Mouse (Mus musculus): ENCODE results near the gene Pds5b.
A peak's percentile ranks its signal among the peaks of the same experiment; 100 is the strongest.
"Not testable (repeated sequence)": the region's sequence is repeated elsewhere in the genome, so short reads cannot be mapped to it uniquely, and the experiment has no call there.

Gene Pds5b

DNA sequence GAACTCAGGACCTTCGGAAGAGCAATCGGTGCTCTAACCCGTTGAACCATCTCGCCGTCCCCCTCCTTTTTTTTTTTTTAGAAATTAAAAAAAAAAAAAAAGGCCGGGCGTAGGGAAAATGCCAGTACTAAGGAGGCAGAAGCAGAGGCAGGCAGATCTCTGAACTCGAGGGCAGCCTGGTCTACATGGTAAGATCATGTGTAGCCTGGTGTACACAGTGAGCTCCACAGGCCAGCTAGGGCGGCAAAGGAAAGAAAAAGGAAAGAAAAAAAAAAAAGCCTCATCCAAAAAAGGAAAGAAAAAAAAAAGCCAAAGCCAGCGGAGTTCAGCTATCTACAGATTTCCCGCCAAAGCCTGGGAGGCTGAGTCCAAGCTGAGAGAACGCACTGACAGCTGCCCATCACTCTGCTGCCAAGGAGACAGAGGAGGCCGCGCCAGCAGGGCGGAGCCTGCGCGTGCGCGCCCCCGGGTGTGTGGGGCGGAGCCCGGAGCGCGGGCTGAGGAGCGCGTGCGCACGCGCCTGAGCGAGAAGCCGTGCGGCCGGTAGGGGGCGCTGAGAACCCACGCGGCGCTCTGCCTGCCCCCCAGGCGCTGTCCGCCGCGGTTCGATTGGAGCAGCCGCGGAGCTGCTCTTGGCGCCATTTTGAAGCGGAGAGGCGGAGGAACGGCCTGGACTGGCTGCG lies at the start of gene Pds5b:
TSS of gene Pds5b (plus strand) at position 587 of the 683 bp plus-strand sequence.
- peak; percentile 76 for DNase-seq (ENCODE audit: low spot score)

DNA sequence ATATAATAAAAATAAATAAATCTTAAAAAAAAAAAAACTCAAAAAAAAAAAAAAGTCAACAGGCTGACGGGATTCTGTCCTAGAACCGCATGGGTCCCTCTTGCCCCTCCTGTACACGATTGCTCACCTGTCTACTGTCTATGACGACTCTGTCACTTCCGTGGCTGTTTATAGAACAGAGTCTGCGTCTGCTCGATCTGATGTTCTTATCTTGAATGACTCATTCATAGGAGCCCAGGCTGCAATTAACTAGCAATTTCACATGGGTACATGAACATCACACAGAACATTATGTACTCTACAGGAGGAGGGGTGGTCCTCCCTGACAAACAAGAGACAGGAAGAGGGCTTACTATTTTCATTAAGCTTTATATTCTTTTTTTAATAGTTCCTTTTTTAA lies 48.0 kb upstream of the Pds5b start:
- DNase-seq (ENCODE audit: low spot score), result no peak

DNA sequence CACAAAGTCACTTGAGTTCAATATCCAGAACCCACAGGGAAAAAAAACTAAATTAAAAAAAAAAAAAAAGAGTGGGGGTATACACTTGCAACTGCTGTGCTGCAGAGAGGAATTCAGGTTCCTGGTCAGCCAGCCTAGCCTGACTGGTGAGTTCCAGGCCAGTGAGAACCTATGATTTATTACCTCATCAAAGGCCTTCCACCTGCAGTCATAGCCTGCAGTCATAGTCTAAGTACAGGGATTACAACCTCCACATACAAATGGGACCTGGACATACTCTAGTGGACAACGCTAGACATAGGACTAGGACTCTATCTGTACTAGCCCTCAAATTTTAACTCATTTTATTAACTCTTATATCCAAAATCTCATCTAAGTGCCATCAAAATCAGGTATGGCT lies 44.3 kb upstream of the Pds5b start:
- no peak for DNase-seq (ENCODE audit: low spot score)

DNA sequence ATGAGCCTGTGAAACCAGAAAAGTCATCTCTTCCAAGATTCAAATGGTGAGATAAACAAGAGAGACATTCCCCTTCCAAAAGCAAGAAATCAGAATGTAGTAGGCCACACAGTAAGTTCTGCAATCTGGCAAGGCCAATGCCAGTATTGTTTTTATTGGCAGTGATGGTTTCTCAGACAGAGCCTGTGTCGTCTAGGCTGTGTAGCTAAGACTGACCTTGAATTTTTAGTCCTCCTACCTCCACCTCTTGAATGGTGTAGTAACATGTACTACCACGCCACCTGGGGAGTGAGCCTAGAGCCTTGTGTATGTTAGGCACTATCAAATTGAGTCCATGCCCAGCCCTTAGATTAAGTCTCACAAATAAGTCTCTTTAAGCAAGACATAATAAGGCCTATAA lies 43.8 kb upstream of the Pds5b start:
- DNase-seq (ENCODE audit: low spot score), result no peak

DNA sequence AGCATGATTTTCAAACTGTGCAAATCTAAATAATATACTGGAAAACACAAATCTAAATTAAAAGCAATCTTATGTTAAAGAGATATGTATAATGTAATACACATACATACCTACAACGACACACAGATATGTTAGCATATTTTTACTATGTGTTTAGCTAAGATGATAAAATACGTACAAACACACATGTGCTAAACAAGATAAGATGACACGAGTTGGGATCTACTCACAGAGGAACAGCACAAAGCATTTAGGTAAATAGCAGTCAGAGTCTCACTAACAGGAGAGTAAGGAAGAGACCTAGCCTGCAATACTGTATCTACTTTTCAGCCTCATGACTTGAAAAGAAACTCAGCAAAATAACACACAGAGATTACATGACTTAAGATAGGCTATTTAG lies 32.1 kb upstream of the Pds5b start:
- DNase-seq (ENCODE audit: low spot score), result no peak

DNA sequence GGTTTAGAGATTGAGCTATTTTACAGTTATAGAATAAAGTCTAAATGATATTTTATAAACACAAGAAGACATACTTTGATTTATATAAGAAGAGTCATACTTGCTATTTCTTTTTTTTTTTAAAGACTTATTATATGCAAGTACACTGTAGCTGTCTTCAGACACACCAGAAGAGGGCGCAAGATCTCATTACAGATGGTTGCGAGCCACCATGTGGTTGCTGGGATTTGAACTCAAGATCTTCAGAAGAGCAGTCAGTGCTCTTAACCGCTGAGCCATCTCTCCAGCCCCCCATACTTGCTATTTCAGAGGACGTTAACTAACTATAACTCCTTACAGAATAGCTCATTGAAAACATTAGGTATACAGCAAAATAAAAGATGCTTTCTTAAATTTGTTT lies 30.1 kb upstream of the Pds5b start:
- DNase-seq (ENCODE audit: low spot score), result not testable (repeated sequence)

DNA sequence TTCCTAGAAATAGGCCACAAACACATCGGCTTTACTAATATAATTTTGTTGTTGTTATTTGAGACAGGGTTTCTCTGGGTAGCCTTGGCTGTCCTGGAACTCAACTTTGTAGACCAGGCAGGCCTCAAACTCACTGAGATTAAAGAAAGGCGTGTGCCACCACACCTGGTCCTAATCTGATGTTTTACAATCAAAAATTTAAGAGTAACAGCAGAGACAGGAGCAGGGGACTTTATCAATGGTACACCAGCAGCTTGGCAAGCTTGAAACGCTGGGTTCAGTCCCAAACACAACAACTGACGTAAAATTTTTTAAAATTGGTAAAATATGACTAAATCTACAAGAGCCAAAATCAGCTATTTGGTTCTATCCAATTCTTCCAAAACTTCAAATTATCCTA lies 28.6 kb upstream of the Pds5b start:
- no peak for DNase-seq (ENCODE audit: low spot score)

DNA sequence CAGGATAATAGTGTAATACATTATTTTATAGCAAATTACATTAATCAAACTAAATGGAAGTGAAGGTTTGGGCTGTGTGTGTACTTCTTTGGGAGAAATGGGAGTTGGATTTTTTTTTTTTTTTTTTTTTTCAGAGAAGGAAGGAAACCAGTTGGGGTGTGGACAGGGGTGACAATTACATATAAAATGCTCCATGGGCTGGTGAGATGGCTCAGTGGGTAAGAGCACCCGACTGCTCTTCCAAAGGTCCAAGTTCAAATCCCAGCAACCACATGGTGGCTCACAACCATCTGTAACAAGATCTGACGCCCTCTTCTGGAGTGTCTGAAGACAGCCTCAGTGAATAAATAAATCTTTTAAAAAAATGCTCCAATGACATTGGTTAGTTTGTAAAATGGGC lies 21.0 kb upstream of the Pds5b start:
- no peak for DNase-seq (ENCODE audit: low spot score)

DNA sequence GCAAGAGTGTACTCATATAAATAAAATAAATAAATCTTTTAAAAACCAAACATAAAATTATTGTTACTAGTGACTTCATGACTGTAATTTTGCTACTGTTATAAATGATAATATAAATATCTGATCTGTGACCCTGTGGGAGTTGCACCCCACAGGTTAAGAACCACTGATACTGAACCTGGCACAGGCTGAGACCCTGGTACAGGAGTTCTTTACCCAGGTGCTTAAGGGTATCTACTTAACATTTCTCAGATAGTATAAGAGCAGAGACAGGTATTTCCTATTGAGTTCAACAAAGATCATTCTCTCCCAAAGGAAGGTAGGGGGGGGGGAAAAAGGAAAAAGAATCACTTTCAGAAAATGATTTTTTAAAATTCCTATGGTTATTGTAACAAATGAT lies 19.0 kb upstream of the Pds5b start:
- DNase-seq (ENCODE audit: low spot score), result no peak

DNA sequence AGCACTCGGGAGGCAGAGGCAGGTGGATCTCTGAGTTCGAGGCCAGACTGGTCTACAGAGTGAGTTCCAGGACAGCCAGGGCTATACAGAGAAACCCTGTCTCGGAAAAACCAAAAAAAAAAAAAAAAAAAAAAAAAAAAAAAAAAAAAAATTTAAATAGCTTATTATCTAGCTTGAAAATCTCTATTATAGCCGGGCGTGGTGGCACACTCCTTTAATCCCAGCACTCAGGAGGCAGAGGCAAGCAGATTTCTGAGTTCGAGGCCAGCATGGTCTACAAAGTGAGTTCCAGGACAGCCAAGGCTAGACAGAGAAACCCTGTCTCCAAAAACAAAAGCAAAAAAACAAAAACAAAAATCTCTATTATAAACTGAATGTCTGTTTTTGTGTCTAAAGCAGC lies 14.1 kb upstream of the Pds5b start:
- not testable (repeated sequence) for DNase-seq (ENCODE audit: low spot score)

DNA sequence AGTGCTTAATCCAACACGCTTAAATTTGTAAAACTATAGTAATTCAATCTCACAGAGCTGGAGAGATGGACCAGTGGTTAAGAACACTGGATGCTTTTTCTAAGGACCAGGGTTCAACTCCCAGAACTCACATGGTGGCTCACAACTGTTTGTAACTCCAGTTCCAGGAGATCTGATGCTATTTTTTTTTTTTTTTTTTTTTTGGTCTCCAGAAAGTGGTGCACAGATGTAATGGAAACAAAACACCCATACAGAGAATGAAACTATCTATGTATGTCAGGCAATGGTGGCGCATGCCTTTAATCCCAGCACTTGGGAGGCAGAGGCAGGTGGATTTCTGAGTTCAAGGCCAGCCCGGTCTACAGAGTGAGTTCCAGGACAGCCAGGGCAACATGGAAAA lies 13.2 kb upstream of the Pds5b start:
- not testable (repeated sequence) for DNase-seq (ENCODE audit: low spot score)

DNA sequence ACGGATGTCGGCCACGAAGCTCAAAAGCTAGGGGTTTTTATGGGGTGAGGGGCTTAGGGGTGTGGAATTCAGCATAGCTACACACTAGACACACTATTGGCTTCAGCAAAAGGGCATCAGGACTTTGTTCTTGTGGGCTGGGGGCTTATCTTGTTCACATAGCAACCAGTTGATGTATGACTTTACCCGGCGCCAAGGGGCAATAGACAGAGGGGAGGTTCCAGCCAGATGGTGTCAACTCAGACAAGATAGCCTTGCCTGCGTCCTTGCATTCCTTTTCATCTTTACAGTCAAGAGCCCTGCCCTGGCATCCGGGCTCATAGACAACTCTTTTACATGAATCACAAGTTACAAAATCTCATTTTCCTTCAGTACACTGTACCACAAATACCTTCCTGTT lies 9.6 kb upstream of the Pds5b start:
- DNase-seq (ENCODE audit: low spot score), result not testable (repeated sequence)

DNA sequence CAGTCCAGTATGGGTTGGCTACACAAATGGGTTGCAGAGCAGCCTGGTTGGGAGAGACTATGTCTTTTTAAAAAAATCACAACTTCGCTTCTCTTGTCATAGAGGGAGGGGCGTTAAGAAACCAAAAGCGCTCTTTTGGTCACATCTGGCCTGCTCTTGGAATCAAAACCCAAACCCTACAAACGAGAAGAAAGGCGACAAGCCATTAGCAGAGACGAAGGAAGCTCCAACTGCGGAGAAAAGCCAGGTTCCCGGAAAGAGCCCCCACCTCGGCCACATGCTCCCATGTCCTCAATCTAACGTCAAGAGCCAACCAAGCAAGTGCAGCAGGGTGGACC lies 8.8 kb upstream of the Pds5b start:
- no peak for DNase-seq (ENCODE audit: low spot score)

DNA sequence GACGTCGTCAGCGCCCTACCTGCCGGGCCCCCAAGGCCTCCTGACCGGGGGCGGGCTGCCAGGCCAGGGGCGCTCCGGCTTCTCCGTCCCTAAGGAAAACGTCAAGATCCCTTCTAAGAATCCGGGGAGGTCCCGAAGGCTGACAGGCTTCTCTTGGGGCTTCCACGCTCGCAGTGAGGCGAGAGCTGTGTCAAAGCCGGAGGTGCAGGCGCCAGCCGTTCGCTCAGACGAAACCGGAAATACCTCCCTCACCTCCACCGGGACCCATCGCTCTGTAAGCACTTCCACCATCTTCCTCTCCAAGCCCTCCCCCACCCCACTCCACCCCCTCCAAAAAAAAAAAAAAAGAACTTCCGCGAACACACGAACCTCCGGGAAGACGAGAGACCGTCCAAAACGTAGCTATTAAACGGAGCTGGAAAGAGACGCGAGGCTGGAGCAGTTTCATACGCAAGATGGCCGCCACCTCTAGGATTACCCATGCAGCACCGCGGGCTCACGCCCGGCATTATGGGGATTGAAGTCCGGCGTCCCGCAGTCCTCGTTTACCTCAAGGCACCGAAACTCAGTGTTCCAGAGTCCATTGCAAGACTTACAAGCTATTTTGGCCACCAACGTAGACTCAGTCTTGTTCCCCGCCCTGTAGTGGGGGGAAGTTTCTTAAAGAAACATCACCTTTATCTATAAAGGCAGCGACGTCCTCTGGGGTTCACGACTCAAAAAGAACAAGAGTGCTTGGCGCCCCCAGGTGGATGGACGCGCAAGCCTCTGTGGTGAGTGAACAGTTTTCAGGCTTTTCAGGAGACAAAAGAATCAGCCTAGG lies 8.2 kb upstream of the Pds5b start:
- peak; percentile 72 for DNase-seq (ENCODE audit: low spot score)

DNA sequence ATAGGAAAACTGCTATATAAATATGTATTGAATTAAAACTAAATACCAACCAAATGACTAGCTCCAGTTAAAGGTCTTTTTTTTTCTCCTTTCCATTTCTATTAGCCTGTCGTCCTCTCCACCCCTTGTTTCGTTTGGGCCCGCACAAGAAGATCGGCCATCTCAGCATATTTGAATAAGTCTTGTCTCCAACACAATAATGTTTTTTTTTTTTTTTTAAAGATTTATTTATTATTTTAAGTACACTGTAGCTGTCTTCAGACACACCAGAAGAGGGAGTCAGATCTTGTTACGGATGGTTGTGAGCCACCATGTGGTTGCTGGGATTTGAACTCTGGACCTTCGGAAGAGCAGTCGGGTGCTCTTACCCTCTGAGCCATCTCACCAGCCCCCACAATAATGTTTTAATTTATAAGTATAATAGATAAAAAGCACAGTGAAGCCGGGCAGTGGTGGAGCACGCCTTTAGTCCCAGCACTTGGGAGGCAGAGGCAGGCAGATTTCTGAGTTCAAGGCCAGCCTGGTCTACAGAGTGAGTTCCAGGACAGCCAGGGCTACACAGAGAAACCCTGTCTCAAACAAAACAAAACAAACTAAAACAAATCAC lies 7.3 kb upstream of the Pds5b start, which contains the start of gene N4bp2l2:
TSS of gene N4bp2l2 (minus strand) at position 51 of the 607 bp plus-strand sequence.
- DNase-seq (ENCODE audit: low spot score), result not testable (repeated sequence)

DNA sequence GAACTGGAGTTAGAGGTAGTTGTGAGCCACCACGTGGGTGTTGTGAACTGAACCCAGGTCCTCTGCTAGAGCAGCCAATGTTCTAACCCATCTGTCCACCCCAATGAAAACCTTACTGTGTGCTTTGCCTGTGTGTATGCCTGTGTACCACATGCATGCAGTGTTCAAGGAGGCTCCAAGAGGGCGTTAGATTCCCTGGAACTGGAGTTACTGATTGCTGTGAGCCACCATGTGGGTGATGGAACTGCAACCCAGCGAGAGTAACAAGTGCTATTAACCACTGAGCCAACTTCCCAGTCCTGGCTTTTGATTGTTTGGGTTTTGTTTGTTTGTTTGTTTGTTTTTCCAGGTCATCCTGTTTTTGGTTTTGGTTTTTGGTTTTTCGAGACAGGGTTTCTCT lies 4.8 kb upstream of the Pds5b start:
- DNase-seq (ENCODE audit: low spot score), result no peak

DNA sequence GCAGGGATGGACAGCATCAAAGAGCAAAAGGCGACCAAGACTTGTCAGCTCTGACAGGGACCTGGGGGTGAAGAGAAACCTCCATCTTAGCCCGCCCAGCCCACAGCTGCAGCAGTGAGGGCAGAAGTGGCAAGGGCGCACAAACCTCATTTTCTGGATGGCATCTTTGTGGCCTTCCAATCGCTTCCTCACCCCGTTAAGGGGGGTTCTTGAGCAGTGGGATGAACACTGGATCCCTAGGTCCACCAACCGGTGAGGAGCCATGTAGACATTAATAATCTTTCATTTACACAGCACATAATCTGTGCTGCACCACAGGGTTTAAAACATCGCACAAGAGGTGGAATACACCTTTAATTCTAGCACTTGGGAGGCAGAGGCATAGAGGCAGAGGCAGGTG lies 1.2 kb upstream of the Pds5b start:
- DNase-seq (ENCODE audit: low spot score), result no peak

DNA sequence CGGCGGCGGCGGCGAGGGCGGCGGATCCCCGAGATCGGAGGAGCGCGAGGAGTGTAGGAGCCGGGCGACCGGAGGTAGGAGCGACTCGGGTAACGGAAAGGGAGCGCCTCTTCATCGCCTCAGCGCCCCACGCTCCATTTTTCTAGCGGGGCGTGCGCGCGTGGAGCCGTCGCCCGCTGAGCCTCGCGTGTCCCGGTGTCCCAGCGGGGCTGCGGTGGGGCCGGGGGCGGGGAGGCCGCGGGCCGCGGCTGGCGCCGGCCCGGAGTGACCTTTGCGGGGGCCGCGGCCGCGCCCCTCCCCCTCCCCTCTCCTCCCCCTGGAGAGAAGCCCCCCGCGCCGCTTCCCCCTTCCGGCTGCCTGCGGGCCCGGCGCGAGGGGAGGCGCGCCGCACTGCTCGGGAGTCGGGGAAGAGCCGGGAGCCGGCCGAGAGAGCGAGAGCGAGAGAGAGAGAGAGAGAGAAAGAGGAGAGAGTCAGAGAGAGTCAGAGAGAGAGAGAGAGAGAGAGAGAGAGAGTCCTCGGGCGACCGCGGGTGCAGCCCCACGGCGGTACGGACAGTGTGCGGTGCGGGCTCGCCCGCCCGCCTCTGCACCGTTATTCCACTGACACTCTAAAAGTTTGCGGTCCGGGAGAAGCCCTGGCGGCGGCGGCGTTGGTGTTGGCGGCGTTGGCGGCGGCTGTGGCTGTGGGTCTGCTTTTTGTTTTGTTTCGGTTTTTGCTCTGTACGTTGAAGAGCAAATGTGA lies 512 bp downstream of the Pds5b start:
- no peak for DNase-seq (ENCODE audit: low spot score)

DNA sequence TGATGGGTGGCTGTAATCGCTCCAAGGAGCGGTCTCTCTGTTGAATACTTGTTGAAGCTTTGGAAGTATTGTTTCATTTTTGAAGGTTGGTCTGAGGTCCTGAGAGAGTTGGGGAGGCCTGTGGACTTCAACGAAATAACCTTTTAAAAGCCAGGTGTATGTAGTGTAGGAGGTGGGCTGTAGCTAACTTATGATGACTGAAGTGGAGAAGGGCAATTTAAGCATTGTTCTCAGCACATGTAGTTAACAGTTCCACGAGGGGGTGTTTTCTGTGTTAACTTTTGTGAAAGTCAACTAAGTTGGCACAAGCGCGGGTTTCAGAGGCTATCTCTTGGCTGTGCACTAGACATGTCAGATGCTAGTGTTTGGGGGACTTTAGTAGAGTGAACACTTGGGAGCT lies 1.3 kb downstream of the Pds5b start:
- no peak for DNase-seq (ENCODE audit: low spot score)

DNA sequence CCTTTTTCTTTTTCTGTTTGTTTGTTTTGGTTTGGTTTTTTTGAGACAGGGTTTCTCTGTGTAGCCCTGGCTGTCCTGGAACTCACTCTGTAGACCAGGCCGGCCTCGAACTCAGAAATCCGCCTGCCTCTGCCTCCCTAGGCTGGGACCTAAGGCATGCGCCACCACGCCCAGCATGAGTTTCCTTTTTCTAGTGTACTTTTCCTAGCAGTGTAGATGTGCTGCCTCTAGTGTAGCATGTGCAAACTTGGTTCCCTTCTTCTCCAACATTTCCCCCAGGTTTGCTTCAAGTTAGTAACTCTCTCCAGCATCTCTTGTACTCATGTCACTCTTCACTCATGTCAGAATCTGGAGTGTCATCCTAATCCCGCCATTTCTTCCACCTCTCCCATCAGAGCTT lies 9.3 kb downstream of the Pds5b start:
- DNase-seq (ENCODE audit: low spot score), result not testable (repeated sequence)

DNA sequence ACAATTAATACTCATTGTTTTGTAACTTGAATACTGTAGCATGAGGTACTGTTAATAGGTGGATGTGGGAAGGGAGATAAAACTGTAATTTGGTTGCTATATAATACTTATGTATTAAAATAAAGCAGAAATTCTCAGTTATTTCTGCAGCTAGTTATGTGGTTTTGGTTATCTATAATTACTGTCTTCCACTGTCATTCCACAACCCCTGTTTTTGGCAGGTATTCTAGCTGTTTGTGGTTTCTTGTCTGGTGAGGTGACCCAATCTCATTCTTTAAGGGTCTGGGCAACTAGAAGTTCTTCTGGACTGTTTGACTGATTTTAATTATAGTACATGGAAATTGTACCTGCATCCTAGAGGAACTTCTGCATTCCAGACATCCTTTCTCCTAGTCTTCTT lies 17.1 kb downstream of the Pds5b start:
- no peak for DNase-seq (ENCODE audit: low spot score)

DNA sequence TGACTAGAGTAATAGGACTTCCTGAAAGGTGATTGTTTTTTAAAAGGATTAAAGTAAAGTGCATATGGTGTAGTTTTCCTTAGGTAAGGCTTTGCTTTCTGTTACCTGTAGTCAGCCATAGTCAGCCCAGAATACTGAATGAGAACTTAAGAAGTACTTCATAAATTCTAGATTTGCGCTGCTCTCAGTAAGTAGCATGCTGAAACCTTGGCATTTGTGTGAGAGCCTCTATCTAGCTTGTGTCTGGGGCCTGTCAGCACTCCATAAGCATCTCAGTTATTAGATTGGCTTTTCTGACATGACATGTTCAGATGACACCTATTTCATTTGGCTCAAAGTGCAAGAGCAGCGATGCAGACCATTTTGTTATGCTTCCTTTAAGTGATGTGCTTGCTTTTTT lies 19.7 kb downstream of the Pds5b start:
- no peak for DNase-seq (ENCODE audit: low spot score)

DNA sequence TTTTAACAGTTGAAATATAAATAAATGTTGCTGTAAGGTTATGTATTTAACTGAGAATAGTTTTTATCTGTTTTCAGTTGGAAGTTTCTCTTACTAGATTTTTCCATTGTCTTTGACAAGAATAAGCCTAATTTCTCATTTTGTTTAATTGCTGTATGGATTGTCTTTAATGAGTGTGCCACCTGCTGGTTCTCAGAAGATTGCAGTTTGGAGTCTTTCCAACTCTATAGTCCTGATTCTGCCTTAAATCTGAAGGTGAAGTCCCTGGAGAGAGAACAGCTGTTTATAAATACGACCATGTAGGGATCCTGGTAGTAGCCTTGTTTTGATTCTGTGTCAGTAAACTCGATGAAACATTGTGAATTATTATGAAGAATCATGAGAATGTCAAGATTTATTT lies 29.2 kb downstream of the Pds5b start:
- no peak for DNase-seq (ENCODE audit: low spot score)
